Mouse (Mus musculus): ENCODE results near the gene Acacb.

DNA sequence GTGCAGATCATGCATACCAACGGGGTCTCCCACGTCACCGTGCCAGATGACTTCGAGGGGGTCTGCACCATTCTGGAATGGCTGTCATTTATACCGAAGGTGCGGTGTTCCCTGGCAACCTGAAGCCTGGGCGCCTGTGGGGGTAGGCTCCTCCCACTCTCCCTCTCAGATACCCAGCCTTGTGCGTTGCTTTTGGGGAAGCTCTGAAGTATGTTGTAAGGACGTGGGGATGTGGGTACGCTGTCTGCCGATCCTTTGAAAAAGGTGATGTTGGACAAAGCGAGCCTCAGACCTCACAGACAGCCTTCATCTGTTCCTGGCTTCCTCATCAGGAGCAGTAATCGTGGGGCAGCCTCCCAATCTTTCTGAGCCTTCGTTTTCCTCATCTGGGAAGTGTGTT is 93.4 kb downstream of the Acacb start:
- TF ChIP-seq EP300 (optimal IDR thresholded peaks at IDR 0.05) (no peak), CTCF (IDR thresholded peaks at IDR 0.05; ENCODE audit: low read depth) (no peak)
